Mouse (Mus musculus) small intestine, adult 2 months (tissue): ENCODE measurements around the gene Arap1. TPM values are rescaled to one million over a fixed set of nuclear protein-coding genes. Genes with fewer than 3 reads are reported as not detected.

Source experiments
- H3K27ac ChIP-seq: fragments of 200-500 bp; 2 replicates; pipeline ENCODE4 v1.5.1; 2012; ENCODE audit warnings: low read depth, low read length, control low read depth, inconsistent platforms; ENCODE audit not compliant: insufficient read depth
- H3K27me3 ChIP-seq: fragments of 200-500 bp; 2 replicates; pipeline ENCODE4 v1.6.1; 2012; ENCODE audit warnings: mild to moderate bottlenecking, moderate library complexity, low read length, inconsistent platforms; ENCODE audit not compliant: control insufficient read depth, insufficient read depth
- H3K36me3 ChIP-seq: fragments of 200-500 bp; 2 replicates; pipeline ENCODE4 v1.6.1; 2012; ENCODE audit warnings: mild to moderate bottlenecking, low read length, control low read depth, inconsistent platforms; ENCODE audit not compliant: control insufficient read depth, insufficient read depth
- H3K4me1 ChIP-seq: fragments of 200-500 bp; 2 replicates; pipeline ENCODE4 v1.6.1; 2012; ENCODE audit warnings: low read length, inconsistent platforms, mixed read lengths; ENCODE audit not compliant: control insufficient read depth, insufficient read depth, insufficient read length
- H3K4me3 ChIP-seq: fragments of 200-500 bp; 2 replicates; pipeline ENCODE4 v1.5.1; 2012; ENCODE audit warnings: low read depth, mild to moderate bottlenecking, control low read depth, inconsistent platforms, low read length, moderate library complexity
- CTCF ChIP-seq: fragments of 200-500 bp; IDR thresholded peaks from 2 replicates; pipeline ENCODE4 v1.5.1; 2012; ENCODE audit warnings: low read depth, mild to moderate bottlenecking, control low read depth, inconsistent platforms, low read length, moderate library complexity, mixed read lengths; ENCODE audit not compliant: insufficient replicate concordance, insufficient read length; ENCODE audit errors: extremely low read depth
- POLR2A ChIP-seq: fragments of 200-500 bp; IDR thresholded peaks from 2 replicates; pipeline ENCODE4 v1.6.1; 2012; ENCODE audit warnings: low read depth, mild to moderate bottlenecking, control low read depth, inconsistent platforms, low read length, moderate library complexity
- WGBS: fragments of 180-500 bp; shearing (Covaris S2); methylation state at CpG from one replicate; pipeline ENCODE4 v1.1.7; 2018; 5-methylcytosine and 5-hydroxymethylcytosine counted together
- polyA plus RNA-seq: library from polyadenylated mRNA; depleted of rRNA; stranded (reverse); fragments of >200 nt; gene quantifications from 2 replicates; pipeline ENCODE4 v1.2.3, GENCODE M21; 2012

The Arap1 gene
- polyA plus RNA-seq, 1 experiment = 61.7 TPM

GRCm38 (mm10) chr7:101376701-101377340 lies 29.0 kb downstream of the Arap1 start:
- Histone ChIP-seq H3K27me3 (no peaks in the 10 kb centered on the region), H3K27ac (no peak overlapping the region), H3K36me3 (0 out of 2 replicates have a peak, but pooled peaks cover 7% of the 10 kb centered on the region), H3K4me3 (no peak overlapping the region), H3K4me1 (peaks cover 13% of the 10 kb centered on the region)
- 78% methylated on average over 10 of the region's 10 CpGs for WGBS
- TF ChIP-seq CTCF (no peak), POLR2A (no peak)

GRCm38 (mm10) chr7:101377741-101378262 lies 29.9 kb downstream of the Arap1 start:
- peak overlapping the region; percentile 87 for H3K27ac ChIP-seq
- TF ChIP-seq CTCF (no peak), POLR2A (0 out of 2 replicates have a peak, but pooled peaks have one; percentile 25)
- peak overlapping the region; percentile 59 for H3K4me3 ChIP-seq
- peaks cover 13% of the 10 kb centered on the region for H3K4me1 ChIP-seq
- H3K27me3 ChIP-seq = no peaks in the 10 kb centered on the region
- H3K36me3 ChIP-seq = peaks cover 7% of the 10 kb centered on the region; the same call in 1 of the 2 replicates
- 2% methylated on average over 7 of the region's 7 CpGs for WGBS

- WGBS = 18% methylated on average over 3 of the region's 3 CpGs
- TF ChIP-seq POLR2A = no peak
- no peak for TF ChIP-seq CTCF
- Histone ChIP-seq H3K36me3 (peaks cover 8% of the 10 kb centered on the region; the same call in 1 of the 2 replicates), H3K4me1 (peaks cover 13% of the 10 kb centered on the region), H3K27me3 (no peaks in the 10 kb centered on the region), H3K27ac (peak overlapping the region; percentile 22), H3K4me3 (peak overlapping the region; percentile 48)
Measured at GRCm38 (mm10) chr7:101378285-101378684, 30.4 kb downstream of the Arap1 start.

DNA sequence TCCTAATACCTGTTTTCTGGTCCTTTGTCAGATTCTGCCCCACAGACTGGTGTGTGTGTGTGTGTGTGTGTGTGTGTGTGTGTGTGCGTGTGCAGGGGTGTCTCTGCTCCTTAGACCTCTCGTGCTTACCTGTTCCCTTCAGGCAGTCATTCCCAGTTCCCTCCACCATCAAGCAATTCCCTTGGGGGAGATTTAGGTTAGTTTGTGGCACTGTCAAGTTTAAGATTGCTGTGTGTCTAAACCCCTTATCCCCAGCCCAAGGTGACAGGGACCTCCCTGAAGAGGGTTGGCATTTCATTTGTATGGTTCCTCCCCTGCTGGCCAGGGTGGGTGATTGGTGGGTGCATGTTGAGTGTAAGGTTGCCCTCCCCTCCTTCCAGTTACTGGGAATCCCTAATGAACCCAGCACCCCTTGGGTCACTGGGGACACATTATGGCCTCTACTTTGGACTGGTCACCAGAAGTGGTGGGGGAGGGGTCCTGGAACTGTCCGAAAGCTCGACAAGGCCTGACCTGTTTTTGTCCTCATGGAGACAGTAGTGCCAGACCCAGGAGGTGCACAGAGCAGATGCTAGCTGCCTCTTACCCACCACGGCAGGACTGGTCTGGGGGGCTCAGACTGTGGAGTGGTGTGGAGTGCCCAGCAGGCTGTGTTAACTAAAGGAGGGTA lies 31.1 kb downstream of the Arap1 start:
- Histone ChIP-seq H3K27me3 (no peaks in the 10 kb centered on the region), H3K4me1 (peaks cover 13% of the 10 kb centered on the region), H3K4me3 (peak overlapping the region; percentile 48), H3K27ac (no peak overlapping the region), H3K36me3 (peaks cover 5% of the 10 kb centered on the region; the same call in 1 of the 2 replicates)
- 33% methylated on average over 5 of the region's 5 CpGs for WGBS
- no peak for TF ChIP-seq CTCF
- no peak for TF ChIP-seq POLR2A

DNA sequence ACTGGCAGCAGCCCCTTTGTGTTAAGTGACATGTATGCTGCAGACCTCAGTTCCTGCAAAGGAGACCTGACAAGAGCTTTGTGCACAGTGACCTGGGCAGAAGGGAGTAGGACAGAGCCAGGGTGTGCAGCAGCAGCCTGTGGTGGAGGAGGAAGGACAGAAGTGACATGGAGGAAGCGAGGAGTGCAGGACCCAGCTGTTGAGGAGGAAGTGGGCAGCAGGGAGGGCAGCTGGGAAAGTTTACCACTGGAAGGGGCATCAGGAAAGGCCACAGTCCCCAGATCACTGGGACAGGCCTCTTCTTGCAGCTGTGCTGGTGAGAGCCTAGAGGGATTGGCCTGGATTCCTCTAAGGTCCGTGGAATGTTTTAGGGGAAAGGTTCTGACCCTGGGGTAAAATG lies 31.9 kb downstream of the Arap1 start:
- TF ChIP-seq CTCF (no peak), POLR2A (no peak)
- Histone ChIP-seq H3K4me3 (no peak overlapping the region), H3K36me3 (peaks cover 8% of the 10 kb centered on the region; the same call in 1 of the 2 replicates), H3K27ac (no peak overlapping the region), H3K4me1 (peaks cover 15% of the 10 kb centered on the region), H3K27me3 (no peaks in the 10 kb centered on the region)
- WGBS = 68% methylated on average over 2 of the region's 2 CpGs

GRCm38 (mm10) chr7:101381512-101381911 lies 33.6 kb downstream of the Arap1 start:
- no peak overlapping the region for H3K27ac ChIP-seq
- H3K4me3 ChIP-seq = no peak overlapping the region
- peaks cover 17% of the 10 kb centered on the region for H3K4me1 ChIP-seq
- TF ChIP-seq POLR2A (no peak), CTCF (no peak)
- WGBS = 75% methylated on average over 6 of the region's 6 CpGs
- H3K36me3 ChIP-seq = peaks cover 9% of the 10 kb centered on the region
- no peaks in the 10 kb centered on the region for H3K27me3 ChIP-seq

GRCm38 (mm10) chr7:101382378-101382777 lies 34.5 kb downstream of the Arap1 start:
- Histone ChIP-seq H3K27ac (no peak overlapping the region), H3K4me3 (no peak overlapping the region), H3K27me3 (no peaks in the 10 kb centered on the region), H3K36me3 (peaks cover 15% of the 10 kb centered on the region), H3K4me1 (peaks cover 13% of the 10 kb centered on the region)
- 75% methylated on average over 8 of the region's 8 CpGs for WGBS
- no peak for TF ChIP-seq CTCF
